Mouse (Mus musculus): Measurements from ENCODE around the gene Stard3nl. TPM values are rescaled to one million over a fixed set of nuclear protein-coding genes. Genes with fewer than 3 reads are reported as not detected.
"Not testable (repeated sequence)": the region's sequence is repeated elsewhere in the genome, so short reads cannot be mapped to it uniquely, and the experiment has no call there.

Stard3nl gene
- polyA plus RNA-seq, 1 experiment from 2014 or later = 102 TPM

DNA sequence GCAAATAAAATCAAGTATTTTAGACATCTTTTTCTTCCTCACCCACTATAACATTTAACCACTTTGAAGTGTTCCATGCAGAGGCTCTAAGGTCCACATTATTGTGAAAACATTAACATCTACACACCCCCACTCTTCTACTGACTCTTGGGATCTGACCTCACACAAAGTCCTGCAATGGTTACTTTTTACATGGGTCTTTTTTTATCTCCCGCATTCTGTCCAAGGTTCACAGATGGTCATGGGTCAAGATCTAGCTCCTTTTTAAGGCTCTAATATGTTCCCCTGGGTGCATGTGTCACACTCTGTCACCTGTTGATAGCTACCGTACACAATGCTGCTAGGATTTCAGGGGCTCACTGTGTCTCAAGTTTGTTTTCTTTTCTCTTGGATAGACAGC lies 28.7 kb downstream of the Stard3nl start:
- Histone ChIP-seq H3K4me3 (ENCODE audit: low read length) (no peak overlapping the region), H3K27ac (ENCODE audit: low read length) (no peak overlapping the region), H3K27me3 (ENCODE audit: control insufficient read depth, insufficient read depth, low read depth, low read length) (no peaks in the 10 kb centered on the region), H3K9ac (ENCODE audit: low read length) (no peak overlapping the region), H3K4me2 (ENCODE audit: low read depth, low read length) (no peak overlapping the region), H3K4me1 (replicated peaks; ENCODE audit: control insufficient read depth, insufficient read depth, low read length) (no peaks in the 10 kb centered on the region), H3K36me3 (ENCODE audit: control insufficient read depth, insufficient read depth, low read length) (peaks cover 11% of the 10 kb centered on the region), H3K9me3 (ENCODE audit: control insufficient read depth, low read length) (no peaks in the 10 kb centered on the region)
- WGBS = 65% methylated on average over 2 of the region's 2 CpGs
- ATAC-seq (ENCODE audit: low read depth) = no peak

GRCm38 (mm10) chr13:19365596-19365995 lies 30.0 kb downstream of the Stard3nl start:
- Histone ChIP-seq H3K4me2 (ENCODE audit: low read depth, low read length) (no peak overlapping the region), H3K27ac (ENCODE audit: low read length) (no peak overlapping the region), H3K9me3 (ENCODE audit: control insufficient read depth, low read length) (no peaks in the 10 kb centered on the region), H3K9ac (ENCODE audit: low read length) (no peak overlapping the region), H3K4me3 (ENCODE audit: low read length) (no peak overlapping the region), H3K27me3 (ENCODE audit: control insufficient read depth, insufficient read depth, low read depth, low read length) (no peaks in the 10 kb centered on the region), H3K36me3 (ENCODE audit: control insufficient read depth, insufficient read depth, low read length) (peaks cover 11% of the 10 kb centered on the region), H3K4me1 (replicated peaks; ENCODE audit: control insufficient read depth, insufficient read depth, low read length) (no peaks in the 10 kb centered on the region)
- 18% methylated on average over 4 of the region's 4 CpGs for WGBS
- ATAC-seq (ENCODE audit: low read depth) = peak; percentile 63

- no peaks in the 10 kb centered on the region for H3K9me3 ChIP-seq (ENCODE audit: control insufficient read depth, low read length)
- H3K4me2 ChIP-seq (ENCODE audit: low read depth, low read length) = peak overlapping the region; percentile 24; the same call in 1 of the 2 replicates
- H3K9ac ChIP-seq (ENCODE audit: low read length) = no peak overlapping the region
- H3K27me3 ChIP-seq (ENCODE audit: control insufficient read depth, insufficient read depth, low read depth, low read length) = no peaks in the 10 kb centered on the region
- peaks cover 10% of the 10 kb centered on the region for H3K36me3 ChIP-seq (ENCODE audit: control insufficient read depth, insufficient read depth, low read length)
- H3K4me1 ChIP-seq (replicated peaks; ENCODE audit: control insufficient read depth, insufficient read depth, low read length) = no peaks in the 10 kb centered on the region
- WGBS = 57% methylated on average over 11 of the region's 11 CpGs
- no peak overlapping the region for H3K27ac ChIP-seq (ENCODE audit: low read length)
- H3K4me3 ChIP-seq (ENCODE audit: low read length) = no peak overlapping the region
- ATAC-seq (ENCODE audit: low read depth) = peak; percentile 69
Measured at GRCm38 (mm10) chr13:19364245-19364772, 31.3 kb downstream of the Stard3nl start.

DNA sequence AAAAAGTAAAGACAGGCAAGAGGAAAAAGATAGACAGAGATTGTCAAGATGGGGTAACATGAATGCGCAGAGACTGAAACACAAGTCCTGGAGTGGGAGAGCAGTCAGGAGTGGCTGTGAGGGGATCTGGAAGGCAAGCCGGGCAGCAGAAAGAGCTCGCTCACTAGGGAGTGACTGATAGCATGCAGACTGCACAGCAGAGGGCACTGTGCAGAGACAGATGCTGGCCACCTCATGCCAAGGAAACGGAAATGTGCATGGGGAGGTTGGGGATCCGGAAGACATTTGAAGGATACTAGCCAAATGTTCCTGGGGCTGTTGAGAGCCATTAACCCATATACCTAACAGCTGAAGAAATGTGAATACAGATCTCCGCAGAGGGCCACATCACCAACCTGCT lies 33.2 kb downstream of the Stard3nl start:
- Histone ChIP-seq H3K4me2 (ENCODE audit: low read depth, low read length) (no peak overlapping the region), H3K36me3 (ENCODE audit: control insufficient read depth, insufficient read depth, low read length) (peaks cover 8% of the 10 kb centered on the region), H3K4me3 (ENCODE audit: low read length) (no peak overlapping the region), H3K27ac (ENCODE audit: low read length) (no peak overlapping the region), H3K27me3 (ENCODE audit: control insufficient read depth, insufficient read depth, low read depth, low read length) (no peaks in the 10 kb centered on the region), H3K9ac (ENCODE audit: low read length) (no peak overlapping the region), H3K9me3 (ENCODE audit: control insufficient read depth, low read length) (no peaks in the 10 kb centered on the region), H3K4me1 (replicated peaks; ENCODE audit: control insufficient read depth, insufficient read depth, low read length) (no peaks in the 10 kb centered on the region)
- no peak for ATAC-seq (ENCODE audit: low read depth)
- 48% methylated on average over 6 of the region's 6 CpGs for WGBS

DNA sequence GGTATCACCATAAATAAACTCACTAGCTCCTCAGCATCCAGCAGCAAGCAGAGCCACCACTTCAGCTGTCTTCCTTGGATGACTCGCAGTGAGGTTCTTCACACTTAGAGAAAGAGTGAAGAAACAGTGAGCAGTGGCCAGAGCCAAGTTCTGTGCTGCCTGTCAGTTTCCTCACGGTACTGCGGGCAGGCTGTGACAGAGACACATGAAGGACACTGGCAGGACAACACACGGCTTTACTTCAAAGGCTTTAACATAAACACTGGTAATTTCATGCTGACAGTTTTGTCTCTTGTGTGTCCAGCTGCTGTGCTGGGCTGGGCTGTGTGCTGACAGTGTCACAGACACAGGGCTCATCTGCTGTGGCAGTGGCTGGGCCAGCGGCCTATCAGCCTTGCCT lies 37.6 kb downstream of the Stard3nl start:
- H3K27me3 ChIP-seq (ENCODE audit: control insufficient read depth, insufficient read depth, low read depth, low read length) = no peaks in the 10 kb centered on the region
- H3K4me1 ChIP-seq (replicated peaks; ENCODE audit: control insufficient read depth, insufficient read depth, low read length) = no peaks in the 10 kb centered on the region
- H3K9me3 ChIP-seq (ENCODE audit: control insufficient read depth, low read length) = no peaks in the 10 kb centered on the region
- H3K4me3 ChIP-seq (ENCODE audit: low read length) = no peak overlapping the region
- H3K36me3 ChIP-seq (ENCODE audit: control insufficient read depth, insufficient read depth, low read length) = peaks cover 5% of the 10 kb centered on the region
- no peak overlapping the region for H3K27ac ChIP-seq (ENCODE audit: low read length)
- peak; percentile 84 for ATAC-seq (ENCODE audit: low read depth)
- H3K4me2 ChIP-seq (ENCODE audit: low read depth, low read length) = no peak overlapping the region
- 46% methylated on average over 5 of the region's 5 CpGs for WGBS
- no peak overlapping the region for H3K9ac ChIP-seq (ENCODE audit: low read length)

DNA sequence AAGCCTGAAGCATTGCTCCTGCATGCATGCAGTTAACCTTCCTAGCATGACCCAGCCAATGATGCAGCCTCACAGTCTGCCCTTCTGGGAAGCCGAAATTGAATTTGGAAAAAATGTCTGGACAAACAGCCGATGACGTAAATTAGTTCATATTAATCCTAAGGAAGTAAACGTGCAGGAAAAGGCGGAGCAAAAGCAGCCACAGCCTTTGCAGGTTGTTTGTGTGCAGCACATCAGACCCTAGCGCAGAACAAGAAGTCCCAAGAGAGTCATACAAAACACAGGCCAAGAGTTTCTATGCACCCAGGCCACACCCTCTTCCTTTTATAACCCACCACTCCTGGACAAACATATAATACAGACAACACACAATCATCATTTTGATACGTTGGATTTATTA lies 38.3 kb downstream of the Stard3nl start:
- Histone ChIP-seq H3K9me3 (ENCODE audit: control insufficient read depth, low read length) (no peaks in the 10 kb centered on the region), H3K36me3 (ENCODE audit: control insufficient read depth, insufficient read depth, low read length) (peaks cover 5% of the 10 kb centered on the region), H3K27ac (ENCODE audit: low read length) (no peak overlapping the region), H3K4me2 (ENCODE audit: low read depth, low read length) (no peak overlapping the region), H3K4me1 (replicated peaks; ENCODE audit: control insufficient read depth, insufficient read depth, low read length) (no peaks in the 10 kb centered on the region), H3K27me3 (ENCODE audit: control insufficient read depth, insufficient read depth, low read depth, low read length) (no peaks in the 10 kb centered on the region), H3K9ac (ENCODE audit: low read length) (no peak overlapping the region), H3K4me3 (ENCODE audit: low read length) (no peak overlapping the region)
- 85% methylated on average over 7 of the region's 7 CpGs for WGBS
- no peak for ATAC-seq (ENCODE audit: low read depth)

DNA sequence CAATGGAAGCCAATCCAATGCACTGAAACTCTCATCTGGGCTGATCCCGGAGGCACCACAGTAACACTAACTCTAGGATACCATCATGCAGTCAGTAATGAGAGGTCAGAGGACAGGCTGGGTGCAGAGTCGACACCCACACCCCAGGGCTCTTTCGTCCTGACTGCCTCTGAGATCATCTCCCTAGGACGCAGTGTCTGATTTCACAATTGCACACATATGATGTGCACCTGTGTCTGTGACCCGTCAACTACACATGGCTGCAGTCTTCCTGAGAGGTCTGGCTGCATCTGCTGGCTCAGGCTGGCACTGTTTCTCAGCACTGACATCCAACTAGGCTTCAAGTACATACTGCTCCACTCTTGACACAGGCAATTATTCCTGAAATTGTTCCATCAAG lies 38.9 kb downstream of the Stard3nl start:
- Histone ChIP-seq H3K36me3 (ENCODE audit: control insufficient read depth, insufficient read depth, low read length) (peaks cover 5% of the 10 kb centered on the region), H3K27me3 (ENCODE audit: control insufficient read depth, insufficient read depth, low read depth, low read length) (no peaks in the 10 kb centered on the region), H3K9ac (ENCODE audit: low read length) (no peak overlapping the region), H3K4me3 (ENCODE audit: low read length) (no peak overlapping the region), H3K4me2 (ENCODE audit: low read depth, low read length) (no peak overlapping the region), H3K27ac (ENCODE audit: low read length) (no peak overlapping the region), H3K4me1 (replicated peaks; ENCODE audit: control insufficient read depth, insufficient read depth, low read length) (no peaks in the 10 kb centered on the region), H3K9me3 (ENCODE audit: control insufficient read depth, low read length) (no peaks in the 10 kb centered on the region)
- 77% methylated on average over 5 of the region's 5 CpGs for WGBS
- no peak for ATAC-seq (ENCODE audit: low read depth)

GRCm38 (mm10) chr13:19356120-19356519 lies 39.5 kb downstream of the Stard3nl start:
- Histone ChIP-seq H3K9me3 (ENCODE audit: control insufficient read depth, low read length) (no peaks in the 10 kb centered on the region), H3K4me3 (ENCODE audit: low read length) (no peak overlapping the region), H3K4me2 (ENCODE audit: low read depth, low read length) (no peak overlapping the region), H3K4me1 (replicated peaks; ENCODE audit: control insufficient read depth, insufficient read depth, low read length) (no peaks in the 10 kb centered on the region), H3K27me3 (ENCODE audit: control insufficient read depth, insufficient read depth, low read depth, low read length) (no peaks in the 10 kb centered on the region), H3K27ac (ENCODE audit: low read length) (no peak overlapping the region), H3K9ac (ENCODE audit: low read length) (no peak overlapping the region), H3K36me3 (ENCODE audit: control insufficient read depth, insufficient read depth, low read length) (peaks cover 5% of the 10 kb centered on the region)
- 76% methylated on average over 7 of the region's 7 CpGs for WGBS
- no peak for ATAC-seq (ENCODE audit: low read depth)

- WGBS = 78% methylated on average over 3 of the region's 3 CpGs
Measured at GRCm38 (mm10) chr13:19352795-19353194, 42.8 kb downstream of the Stard3nl start.

GRCm38 (mm10) chr13:19340356-19340755 lies 55.2 kb downstream of the Stard3nl start:
- not testable (repeated sequence) for H3K27me3 ChIP-seq (ENCODE audit: control insufficient read depth, insufficient read depth, low read depth, low read length); H3K4me3 ChIP-seq (ENCODE audit: low read length); H3K4me2 ChIP-seq (ENCODE audit: low read depth, low read length); H3K9me3 ChIP-seq (ENCODE audit: control insufficient read depth, low read length); H3K4me1 ChIP-seq (replicated peaks; ENCODE audit: control insufficient read depth, insufficient read depth, low read length); H3K36me3 ChIP-seq (ENCODE audit: control insufficient read depth, insufficient read depth, low read length); H3K27ac ChIP-seq (ENCODE audit: low read length); ATAC-seq (ENCODE audit: low read depth); H3K9ac ChIP-seq (ENCODE audit: low read length)
- 72% methylated on average over 1 of the region's 1 CpGs for WGBS

More at GRCm38 (mm10) chr13:19352795-19353194, 42.8 kb downstream of the Stard3nl start:
- no peak overlapping the region for H3K4me2 ChIP-seq (ENCODE audit: low read depth, low read length)
- no peak overlapping the region for H3K9ac ChIP-seq (ENCODE audit: low read length)
- ATAC-seq (ENCODE audit: low read depth) = no peak
- H3K4me1 ChIP-seq (replicated peaks; ENCODE audit: control insufficient read depth, insufficient read depth, low read length) = no peaks in the 10 kb centered on the region
- no peaks in the 10 kb centered on the region for H3K27me3 ChIP-seq (ENCODE audit: control insufficient read depth, insufficient read depth, low read depth, low read length)
- H3K9me3 ChIP-seq (ENCODE audit: control insufficient read depth, low read length) = no peaks in the 10 kb centered on the region
- H3K36me3 ChIP-seq (ENCODE audit: control insufficient read depth, insufficient read depth, low read length) = peaks cover 3% of the 10 kb centered on the region
- H3K4me3 ChIP-seq (ENCODE audit: low read length) = no peak overlapping the region
- no peak overlapping the region for H3K27ac ChIP-seq (ENCODE audit: low read length)
